Mouse (Mus musculus): ENCODE results near the gene Flrt1. TPM values are rescaled to one million over a fixed set of nuclear protein-coding genes. Genes with fewer than 3 reads are reported as not detected.

Flrt1 gene
- polyA plus RNA-seq (2012; rRNA removed) = 5.4 and 6.2 TPM in 2 replicates

GRCm38 (mm10) chr19:7105544-7105943 lies at the start of gene Flrt1:
Flrt1 (minus strand) TSS chr19:7105729.
- 77% methylated on average over 9 of the region's 9 CpGs for WGBS
- Histone ChIP-seq H3K4me1 (ENCODE audit: control insufficient read depth, insufficient read depth, low read length) (peaks cover 49% of the 10 kb centered on the region), H3K27me3 (ENCODE audit: control insufficient read depth, insufficient read depth, low read length) (no peaks in the 10 kb centered on the region), H3K27ac (ENCODE audit: insufficient read depth, low read length) (no peak within 1 kb of the TSS), H3K4me3 (replicated peaks; ENCODE audit: insufficient read depth, low read depth, low read length) (no peak within 1 kb of the TSS)
- no peak for DNase-seq
- no peak for TF ChIP-seq POLR2A (IDR thresholded peaks at IDR 0.05; ENCODE audit: borderline replicate concordance, insufficient read depth, low read length)
- TF ChIP-seq CTCF (IDR thresholded peaks at IDR 0.05; ENCODE audit: borderline replicate concordance, insufficient read depth, low read depth, low read length) = no peak

GRCm38 (mm10) chr19:7155196-7155595 lies 49.7 kb upstream of the Flrt1 start:
- H3K4me3 ChIP-seq (replicated peaks; ENCODE audit: insufficient read depth, low read depth, low read length) = no peak overlapping the region
- TF ChIP-seq POLR2A (IDR thresholded peaks at IDR 0.05; ENCODE audit: borderline replicate concordance, insufficient read depth, low read length) (no peak), CTCF (IDR thresholded peaks at IDR 0.05; ENCODE audit: borderline replicate concordance, insufficient read depth, low read depth, low read length) (no peak)
- no peak overlapping the region for H3K27ac ChIP-seq (ENCODE audit: insufficient read depth, low read length)
- 61% methylated on average over 6 of the region's 6 CpGs for WGBS
- DNase-seq = no peak
- peaks cover 68% of the 10 kb centered on the region for H3K4me1 ChIP-seq (ENCODE audit: control insufficient read depth, insufficient read depth, low read length)
- no peaks in the 10 kb centered on the region for H3K27me3 ChIP-seq (ENCODE audit: control insufficient read depth, insufficient read depth, low read length)

GRCm38 (mm10) chr19:7153232-7153631 lies 47.7 kb upstream of the Flrt1 start:
- no peak for DNase-seq

GRCm38 (mm10) chr19:7151927-7152653 lies 46.6 kb upstream of the Flrt1 start:
- no peak overlapping the region for H3K27ac ChIP-seq (ENCODE audit: insufficient read depth, low read length)
- H3K4me3 ChIP-seq (replicated peaks; ENCODE audit: insufficient read depth, low read depth, low read length) = no peak overlapping the region
- no peaks in the 10 kb centered on the region for H3K27me3 ChIP-seq (ENCODE audit: control insufficient read depth, insufficient read depth, low read length)
- peaks cover 71% of the 10 kb centered on the region for H3K4me1 ChIP-seq (ENCODE audit: control insufficient read depth, insufficient read depth, low read length)
- DNase-seq = no peak
- WGBS = 76% methylated on average over 6 of the region's 6 CpGs
- TF ChIP-seq CTCF (IDR thresholded peaks at IDR 0.05; ENCODE audit: borderline replicate concordance, insufficient read depth, low read depth, low read length) (no peak), POLR2A (IDR thresholded peaks at IDR 0.05; ENCODE audit: borderline replicate concordance, insufficient read depth, low read length) (no peak)

More at GRCm38 (mm10) chr19:7153232-7153631, 47.7 kb upstream of the Flrt1 start:
- 57% methylated on average over 7 of the region's 7 CpGs for WGBS
- Histone ChIP-seq H3K27me3 (ENCODE audit: control insufficient read depth, insufficient read depth, low read length) (no peaks in the 10 kb centered on the region), H3K4me3 (replicated peaks; ENCODE audit: insufficient read depth, low read depth, low read length) (no peak overlapping the region), H3K27ac (ENCODE audit: insufficient read depth, low read length) (no peak overlapping the region), H3K4me1 (ENCODE audit: control insufficient read depth, insufficient read depth, low read length) (peaks cover 72% of the 10 kb centered on the region)
- no peak for TF ChIP-seq CTCF (IDR thresholded peaks at IDR 0.05; ENCODE audit: borderline replicate concordance, insufficient read depth, low read depth, low read length)
- no peak for TF ChIP-seq POLR2A (IDR thresholded peaks at IDR 0.05; ENCODE audit: borderline replicate concordance, insufficient read depth, low read length)

GRCm38 (mm10) chr19:7151300-7151926 lies 45.9 kb upstream of the Flrt1 start:
- WGBS = 57% methylated on average over 7 of the region's 7 CpGs
- no peak overlapping the region for H3K27ac ChIP-seq (ENCODE audit: insufficient read depth, low read length)
- no peak for DNase-seq
- H3K27me3 ChIP-seq (ENCODE audit: control insufficient read depth, insufficient read depth, low read length) = no peaks in the 10 kb centered on the region
- no peak overlapping the region for H3K4me3 ChIP-seq (replicated peaks; ENCODE audit: insufficient read depth, low read depth, low read length)
- no peak for TF ChIP-seq POLR2A (IDR thresholded peaks at IDR 0.05; ENCODE audit: borderline replicate concordance, insufficient read depth, low read length)
- TF ChIP-seq CTCF (IDR thresholded peaks at IDR 0.05; ENCODE audit: borderline replicate concordance, insufficient read depth, low read depth, low read length) = no peak
- peaks cover 69% of the 10 kb centered on the region for H3K4me1 ChIP-seq (ENCODE audit: control insufficient read depth, insufficient read depth, low read length)

- Histone ChIP-seq H3K27me3 (ENCODE audit: control insufficient read depth, insufficient read depth, low read length) (no peaks in the 10 kb centered on the region), H3K4me3 (replicated peaks; ENCODE audit: insufficient read depth, low read depth, low read length) (no peak overlapping the region), H3K4me1 (ENCODE audit: control insufficient read depth, insufficient read depth, low read length) (peaks cover 55% of the 10 kb centered on the region), H3K27ac (ENCODE audit: insufficient read depth, low read length) (no peak overlapping the region)
- TF ChIP-seq POLR2A (IDR thresholded peaks at IDR 0.05; ENCODE audit: borderline replicate concordance, insufficient read depth, low read length) = no peak
- no peak for TF ChIP-seq CTCF (IDR thresholded peaks at IDR 0.05; ENCODE audit: borderline replicate concordance, insufficient read depth, low read depth, low read length)
- no peak for DNase-seq
- WGBS = 59% methylated on average over 7 of the region's 7 CpGs
Measured at GRCm38 (mm10) chr19:7149158-7149685, 43.7 kb upstream of the Flrt1 start.

- Histone ChIP-seq H3K4me3 (replicated peaks; ENCODE audit: insufficient read depth, low read depth, low read length) (no peak overlapping the region), H3K4me1 (ENCODE audit: control insufficient read depth, insufficient read depth, low read length) (peaks cover 49% of the 10 kb centered on the region), H3K27me3 (ENCODE audit: control insufficient read depth, insufficient read depth, low read length) (no peaks in the 10 kb centered on the region), H3K27ac (ENCODE audit: insufficient read depth, low read length) (no peak overlapping the region)
- WGBS = 29% methylated on average over 8 of the region's 8 CpGs
- TF ChIP-seq CTCF (IDR thresholded peaks at IDR 0.05; ENCODE audit: borderline replicate concordance, insufficient read depth, low read depth, low read length) (no peak), POLR2A (IDR thresholded peaks at IDR 0.05; ENCODE audit: borderline replicate concordance, insufficient read depth, low read length) (no peak)
- peak in 1 of 2 experiments; percentile 55 for DNase-seq
Measured at GRCm38 (mm10) chr19:7148541-7149085, 43.1 kb upstream of the Flrt1 start.

All from cerebellum, adult 2 months (tissue).